Mouse (Mus musculus) macrophage (primary cell): ENCODE data around the gene Ttc12. TPM values are rescaled to one million over a fixed set of nuclear protein-coding genes. Genes with fewer than 3 reads are reported as not detected.

Source experiments
- H3K27ac ChIP-seq: fragments of 350-480 bp; formaldehyde crosslinking; 2 replicates; pipeline ENCODE4 v1.9.0; 2021
- H3K36me3 ChIP-seq: fragments of 350-480 bp; formaldehyde crosslinking; 2 replicates; pipeline ENCODE4 v1.9.0; 2021; ENCODE audit errors: inconsistent target
- H3K4me3 ChIP-seq: fragments of 350-480 bp; formaldehyde crosslinking; 2 replicates; pipeline ENCODE4 v1.9.0; 2021; ENCODE audit errors: inconsistent target
- H3K79me2 ChIP-seq: fragments of 350-480 bp; formaldehyde crosslinking; 2 replicates; pipeline ENCODE4 v1.9.0; 2021; ENCODE audit errors: inconsistent target
- WGBS: methylation state at CpG from one replicate; pipeline ENCODE4 v1.1.7; 2026; ENCODE audit warnings: inconsistent platforms; ENCODE audit not compliant: missing documents; 5-methylcytosine and 5-hydroxymethylcytosine counted together
- polyA plus RNA-seq: library from polyadenylated mRNA; stranded (reverse); fragments of 250-400 nt; gene quantifications from 3 replicates; pipeline ENCODE4 v1.2.4, GENCODE M21; 2018; ENCODE audit warnings: inconsistent platforms

Ttc12 gene
- polyA plus RNA-seq, 1 experiment from 2014 or later, result 7.5 TPM

DNA sequence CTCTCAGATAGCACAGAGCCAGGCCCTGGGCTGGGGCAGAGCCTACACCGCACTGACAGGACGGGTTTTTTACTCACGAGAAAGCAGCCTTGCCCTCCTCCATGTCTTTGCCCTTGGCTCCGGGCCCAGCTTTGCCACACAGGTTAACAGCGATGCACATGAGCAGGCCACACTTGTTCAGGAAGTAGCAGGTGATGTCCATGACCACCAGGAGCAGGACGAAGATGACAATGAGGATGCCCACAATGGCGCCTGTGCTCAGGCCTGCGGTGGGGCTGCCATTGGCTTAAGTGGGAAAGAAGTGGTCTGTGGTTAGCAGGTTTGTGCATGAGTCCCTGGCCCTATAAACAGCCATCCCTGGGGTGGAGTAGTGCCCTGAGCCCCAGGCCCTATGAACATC lies 23.6 kb upstream of the Ttc12 start:
- 96% methylated on average over 8 of the region's 8 CpGs for WGBS
- Histone ChIP-seq H3K36me3 (no peaks in the 10 kb centered on the region), H3K27ac (no peak overlapping the region), H3K4me3 (no peak overlapping the region), H3K79me2 (no peaks in the 10 kb centered on the region)

DNA sequence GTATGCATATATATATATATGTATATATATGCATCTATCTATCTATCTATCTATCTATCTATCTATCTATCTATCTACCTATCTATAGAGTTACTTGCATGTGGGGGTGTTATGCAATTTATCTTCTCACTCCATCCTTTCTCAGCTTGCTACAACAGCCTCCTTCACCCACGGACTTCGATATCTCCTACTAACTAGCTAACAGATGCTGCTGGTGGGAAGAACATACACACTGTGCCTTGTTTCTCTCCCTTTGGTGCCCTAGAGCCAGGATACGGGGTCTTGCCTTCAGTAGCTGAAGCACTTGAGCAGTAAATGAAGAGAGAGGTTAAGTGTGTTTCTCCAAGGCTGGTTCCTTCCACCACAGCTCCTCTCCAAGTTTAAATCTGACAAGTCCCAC lies 23.1 kb upstream of the Ttc12 start:
- Histone ChIP-seq H3K27ac (no peak overlapping the region), H3K36me3 (no peaks in the 10 kb centered on the region), H3K79me2 (no peaks in the 10 kb centered on the region), H3K4me3 (no peak overlapping the region)
- WGBS, result 91% methylated on average over 3 of the region's 3 CpGs

DNA sequence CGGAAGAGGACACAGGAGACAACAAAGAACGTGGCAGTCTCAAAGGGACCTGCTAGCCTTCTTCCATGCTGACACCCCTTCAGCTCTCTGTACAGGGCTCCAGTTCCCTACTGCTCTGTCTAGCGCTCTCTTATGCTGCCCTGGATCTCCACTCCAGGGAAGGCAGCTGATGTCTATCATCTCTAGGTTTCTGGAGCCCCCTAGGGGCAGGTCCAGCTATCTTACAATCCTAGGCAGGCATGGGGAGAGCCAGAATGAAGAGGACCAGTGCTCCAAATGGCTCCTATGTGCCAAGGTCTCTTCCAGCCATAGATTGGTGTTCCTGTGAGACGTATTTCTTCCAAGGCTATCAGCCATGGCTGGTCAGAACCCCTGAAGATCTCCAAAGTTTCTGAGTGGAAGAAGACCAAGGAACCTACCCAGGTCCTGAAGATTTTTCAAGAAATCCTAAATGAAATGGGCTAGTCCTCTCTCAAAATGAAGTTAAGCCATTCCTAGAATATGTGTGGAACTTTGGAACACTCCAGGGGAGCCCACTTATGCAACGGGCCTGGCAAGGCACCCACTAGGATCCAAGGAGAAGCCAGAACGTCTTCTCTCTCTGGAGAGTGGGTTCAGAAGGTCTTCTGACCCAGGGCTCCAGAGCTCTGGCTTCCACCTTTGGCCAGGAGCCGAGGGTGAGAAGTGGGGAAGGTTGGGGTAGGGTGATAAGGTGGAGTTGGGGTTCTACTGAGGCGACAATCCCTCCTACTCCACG lies 22.0 kb upstream of the Ttc12 start:
- no peak overlapping the region for H3K27ac ChIP-seq
- no peaks in the 10 kb centered on the region for H3K79me2 ChIP-seq
- no peaks in the 10 kb centered on the region for H3K36me3 ChIP-seq
- 72% methylated on average over 8 of the region's 9 CpGs for WGBS
- no peak overlapping the region for H3K4me3 ChIP-seq

DNA sequence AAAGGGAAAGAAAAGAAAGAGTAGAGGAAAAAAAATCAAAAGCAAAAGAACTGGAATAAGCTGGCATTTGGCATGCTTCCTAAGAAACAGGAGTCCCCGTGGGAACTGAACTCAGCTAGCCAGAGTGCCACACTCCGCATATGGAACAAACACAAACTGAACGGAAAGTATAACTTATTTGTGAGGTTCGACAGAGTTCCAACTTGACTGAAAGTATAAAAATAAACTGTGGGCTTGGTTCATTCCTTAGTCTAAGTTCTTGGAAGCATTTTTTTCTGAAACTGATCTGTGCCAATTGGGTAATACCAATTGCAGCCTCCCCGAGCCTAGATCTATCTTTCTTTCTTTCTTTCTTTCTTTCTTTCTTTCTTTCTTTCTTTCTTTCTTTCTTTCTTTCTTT lies 18.6 kb upstream of the Ttc12 start:
- 82% methylated on average over 5 of the region's 5 CpGs for WGBS
- Histone ChIP-seq H3K4me3 (no peak overlapping the region), H3K79me2 (no peaks in the 10 kb centered on the region), H3K27ac (no peak overlapping the region), H3K36me3 (no peaks in the 10 kb centered on the region)

DNA sequence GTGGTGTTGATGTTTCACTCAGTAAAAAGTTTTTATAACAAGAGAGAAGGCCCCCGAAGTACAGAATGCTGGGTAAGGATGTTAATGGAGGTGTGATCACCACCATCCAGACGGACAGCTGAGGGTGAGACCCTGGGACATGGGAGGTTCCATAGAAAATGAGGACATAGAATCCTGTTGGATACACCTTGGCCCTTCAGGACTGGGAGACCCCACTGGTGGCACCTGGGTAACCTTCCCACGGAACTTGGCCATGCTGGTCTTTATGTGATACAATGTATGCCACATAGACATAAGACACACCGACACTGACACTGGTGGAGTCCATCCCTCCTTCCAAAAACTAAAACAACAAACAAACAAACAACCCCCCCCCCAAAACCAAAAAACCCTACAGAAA lies 16.2 kb upstream of the Ttc12 start:
- no peak overlapping the region for H3K4me3 ChIP-seq
- no peaks in the 10 kb centered on the region for H3K79me2 ChIP-seq
- no peak overlapping the region for H3K27ac ChIP-seq
- WGBS, result 91% methylated on average over 4 of the region's 4 CpGs
- H3K36me3 ChIP-seq, result no peaks in the 10 kb centered on the region

DNA sequence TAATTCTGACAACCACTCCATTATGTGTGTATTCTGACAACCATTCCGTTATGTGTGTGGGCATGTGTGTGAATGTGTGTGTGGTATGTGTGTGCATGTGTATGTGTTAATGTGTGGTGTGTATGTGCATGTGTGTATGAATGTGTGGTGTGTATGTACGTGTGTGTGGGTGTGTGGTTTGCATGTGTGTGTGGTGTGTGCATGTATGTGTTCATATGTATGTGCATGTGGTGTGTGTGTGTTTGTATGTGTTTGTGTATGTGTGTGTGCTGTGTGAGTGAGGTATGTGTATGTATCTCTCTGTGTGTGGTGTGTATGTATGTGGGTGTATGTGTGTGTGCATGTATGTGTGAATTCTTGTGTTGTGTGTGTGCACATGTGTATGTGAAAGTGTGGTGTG lies 13.9 kb upstream of the Ttc12 start:
- H3K36me3 ChIP-seq, result no peaks in the 10 kb centered on the region
- no peaks in the 10 kb centered on the region for H3K79me2 ChIP-seq
- no peak overlapping the region for H3K27ac ChIP-seq
- H3K4me3 ChIP-seq, result no peak overlapping the region
- 95% methylated on average over 2 of the region's 2 CpGs for WGBS

DNA sequence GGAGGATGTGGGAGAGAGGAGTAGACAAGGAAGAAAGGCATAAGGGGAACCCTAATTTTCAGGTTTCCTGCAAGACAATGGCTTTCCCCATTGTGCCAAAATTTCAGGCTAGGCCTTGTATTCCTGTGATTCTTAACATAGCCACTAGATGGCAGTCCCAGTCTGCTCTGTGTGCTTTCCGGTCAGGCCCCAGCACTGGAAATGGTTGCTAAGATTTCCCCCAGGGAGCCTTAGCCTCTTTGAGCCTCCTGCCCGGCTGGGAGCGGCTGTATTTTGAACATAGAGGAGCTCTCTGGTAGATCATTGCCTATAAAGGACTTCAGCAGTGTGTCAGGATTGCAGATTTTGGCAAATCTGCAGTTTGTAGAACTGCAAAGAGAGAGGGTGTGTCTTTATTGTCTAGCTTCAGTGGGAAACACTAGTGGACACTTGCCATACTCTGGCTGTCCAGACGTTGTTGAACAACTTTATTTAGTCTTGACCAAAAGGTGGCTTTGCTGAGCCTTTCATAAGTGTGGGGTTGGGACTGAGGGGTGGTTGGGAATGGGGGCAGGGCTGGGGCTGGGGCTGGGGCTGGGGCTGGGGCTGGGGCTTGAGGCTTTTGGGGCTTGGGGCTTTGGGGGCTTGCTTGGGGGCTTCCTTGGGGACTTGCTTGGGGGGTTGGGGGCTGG lies 8.1 kb upstream of the Ttc12 start:
- WGBS, result 11% methylated on average over 4 of the region's 4 CpGs
- no peaks in the 10 kb centered on the region for H3K36me3 ChIP-seq
- no peak overlapping the region for H3K4me3 ChIP-seq
- no peak overlapping the region for H3K27ac ChIP-seq
- H3K79me2 ChIP-seq, result no peaks in the 10 kb centered on the region

DNA sequence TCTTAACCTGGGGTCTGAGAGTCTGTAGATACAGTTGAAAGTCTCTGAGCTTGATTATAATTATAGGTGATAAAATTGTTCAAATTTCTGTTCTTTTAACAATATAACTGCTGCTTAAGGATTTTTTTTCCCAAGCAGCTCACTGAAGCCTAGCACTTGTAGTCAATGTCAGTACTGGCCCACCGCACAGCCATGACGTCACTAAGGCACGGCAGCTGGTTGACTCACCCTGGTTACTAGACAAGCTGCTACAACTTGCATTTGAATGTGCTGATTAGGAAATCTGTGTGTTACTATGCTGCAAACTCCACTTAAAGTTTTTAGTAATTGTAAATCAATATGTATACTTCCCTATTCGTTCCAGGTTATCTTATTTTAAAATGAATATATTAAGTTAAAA lies 4.6 kb upstream of the Ttc12 start:
- H3K27ac ChIP-seq, result no peak overlapping the region
- no peaks in the 10 kb centered on the region for H3K79me2 ChIP-seq
- WGBS, result 87% methylated on average over 4 of the region's 4 CpGs
- no peak overlapping the region for H3K4me3 ChIP-seq
- H3K36me3 ChIP-seq, result no peaks in the 10 kb centered on the region

DNA sequence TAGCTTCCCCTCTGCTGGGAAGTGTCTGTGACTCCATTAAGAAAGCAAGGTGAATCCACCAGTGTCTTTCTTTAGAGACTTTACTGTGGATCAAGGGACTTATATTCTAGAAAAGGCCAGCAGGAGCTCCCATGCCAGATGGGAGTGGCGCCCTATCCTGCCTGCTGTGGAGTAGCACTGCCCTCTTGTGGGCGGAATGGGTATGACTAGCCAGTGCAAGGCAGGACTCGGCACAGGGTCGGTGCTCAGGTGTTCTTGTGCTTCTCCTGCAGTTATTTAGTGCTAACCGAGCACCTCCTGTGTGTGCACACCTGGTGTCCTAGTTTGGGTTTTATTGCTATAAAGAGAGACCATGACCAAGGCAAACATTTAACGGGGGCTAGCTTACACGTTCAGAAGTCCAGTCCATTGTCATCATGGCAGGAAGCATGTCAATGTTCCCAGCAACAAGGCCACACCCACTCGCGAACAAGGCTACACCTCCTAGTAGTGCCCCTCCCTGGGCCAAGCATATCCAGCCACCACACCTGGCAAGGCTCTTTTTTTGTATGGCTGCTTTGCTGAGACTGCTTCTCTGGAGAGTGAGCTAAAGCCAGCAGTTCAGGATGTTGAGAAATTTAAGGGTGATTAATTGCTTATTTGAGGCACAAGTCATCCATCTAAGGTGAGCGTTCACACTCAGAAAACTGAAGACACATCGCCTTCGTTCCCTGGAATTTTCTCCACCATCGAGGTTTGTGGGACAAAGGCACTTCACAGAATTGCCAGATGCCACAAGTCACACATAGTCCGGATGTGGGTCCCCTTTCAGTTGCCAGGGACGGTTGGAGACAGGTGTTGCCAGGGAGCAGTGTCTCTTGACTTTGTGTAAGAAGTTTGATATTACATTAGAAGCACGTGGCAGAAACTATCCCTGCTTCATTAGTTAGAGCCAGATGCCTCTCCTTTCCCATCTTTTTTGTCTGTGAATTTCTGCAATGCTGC lies 3.2 kb upstream of the Ttc12 start:
- H3K36me3 ChIP-seq, result no peaks in the 10 kb centered on the region
- H3K79me2 ChIP-seq, result no peaks in the 10 kb centered on the region
- 34% methylated on average over 16 of the region's 16 CpGs for WGBS
- H3K27ac ChIP-seq, result no peak overlapping the region
- H3K4me3 ChIP-seq, result no peak overlapping the region

DNA sequence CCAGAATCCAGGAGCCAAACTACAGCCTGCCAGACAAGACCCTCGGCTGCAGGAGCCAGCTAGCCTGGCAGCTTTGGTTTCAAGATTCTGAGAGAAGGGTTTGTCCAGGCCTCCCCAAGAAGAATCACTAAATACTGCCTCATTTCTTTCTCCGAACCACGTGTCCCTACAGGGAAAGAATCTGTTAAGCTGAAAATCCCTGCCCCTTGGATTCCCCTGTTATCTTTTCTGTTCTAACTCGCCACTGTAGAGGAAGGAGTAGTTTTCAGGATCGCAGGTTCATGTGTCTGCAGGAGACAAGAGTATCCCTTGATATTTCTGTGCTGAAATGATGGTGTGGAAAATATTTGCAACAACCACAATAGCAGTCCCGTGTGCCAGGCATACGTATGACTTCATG lies 2.2 kb upstream of the Ttc12 start:
- H3K79me2 ChIP-seq, result no peaks in the 10 kb centered on the region
- H3K27ac ChIP-seq, result no peak overlapping the region
- 73% methylated on average over 7 of the region's 7 CpGs for WGBS
- H3K36me3 ChIP-seq, result no peaks in the 10 kb centered on the region
- no peak overlapping the region for H3K4me3 ChIP-seq

DNA sequence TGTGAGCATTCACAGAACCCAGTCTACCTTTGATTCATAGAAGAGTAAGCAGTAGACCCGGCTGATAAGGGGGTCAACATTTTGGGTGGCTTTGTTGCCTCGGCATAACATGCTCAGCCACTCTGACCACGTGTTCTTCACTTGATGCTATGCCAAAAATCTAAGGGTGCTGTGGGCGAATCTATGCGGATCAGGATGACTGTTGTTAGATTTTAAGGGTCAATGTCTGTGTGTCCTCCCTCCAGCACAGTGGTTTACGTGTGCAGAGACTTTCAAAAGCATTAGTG lies 1.6 kb upstream of the Ttc12 start:
- H3K36me3 ChIP-seq, result no peaks in the 10 kb centered on the region
- WGBS, result 86% methylated on average over 6 of the region's 6 CpGs

DNA sequence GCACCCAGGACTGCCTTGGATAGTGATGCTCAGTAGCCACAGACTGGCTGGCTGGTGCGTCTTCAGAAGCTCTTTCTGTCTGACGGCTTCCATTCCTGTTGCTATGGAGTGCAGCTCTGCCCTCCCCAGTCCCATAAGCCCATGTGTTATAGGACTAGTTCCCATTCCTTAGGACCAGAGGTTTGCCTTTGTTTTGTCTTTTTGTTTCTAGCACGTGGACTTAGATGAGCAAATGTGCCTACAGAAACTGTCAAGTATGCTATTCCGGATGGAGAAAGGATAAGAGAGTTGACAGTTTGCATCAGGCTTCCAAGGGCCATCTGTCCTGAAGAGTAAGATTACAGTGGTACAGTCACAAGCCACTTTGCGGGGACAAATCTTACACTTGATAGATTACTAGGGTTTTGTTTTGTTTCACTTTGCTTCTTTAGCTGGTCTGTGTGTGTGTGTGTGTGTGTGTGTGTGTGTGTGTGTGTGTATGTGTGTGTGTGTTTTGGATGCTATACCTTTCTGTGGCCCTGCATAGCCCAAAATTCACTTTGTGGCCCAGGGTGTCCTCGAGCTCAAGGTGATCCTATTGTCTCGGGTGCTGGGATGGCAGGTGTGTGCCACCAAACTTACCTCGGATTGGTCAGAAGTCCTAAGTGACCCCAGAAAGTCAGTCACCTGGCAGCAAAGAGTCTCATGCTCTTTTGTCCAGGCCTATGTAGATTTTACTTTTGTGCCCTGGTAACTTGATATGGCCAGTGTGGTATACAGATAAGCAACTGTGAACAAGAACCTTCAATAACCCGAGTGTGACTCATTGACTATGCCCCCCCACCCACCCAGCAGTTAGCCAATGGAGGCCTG lies 1.0 kb upstream of the Ttc12 start:
- Histone ChIP-seq H3K4me3 (no peak overlapping the region), H3K36me3 (no peaks in the 10 kb centered on the region), H3K27ac (no peak overlapping the region), H3K79me2 (no peaks in the 10 kb centered on the region)
- WGBS, result 85% methylated on average over 9 of the region's 9 CpGs

More for the DNA sequence above, 1.6 kb upstream of the Ttc12 start:
- Histone ChIP-seq H3K79me2 (no peaks in the 10 kb centered on the region), H3K4me3 (no peak overlapping the region), H3K27ac (no peak overlapping the region)

DNA sequence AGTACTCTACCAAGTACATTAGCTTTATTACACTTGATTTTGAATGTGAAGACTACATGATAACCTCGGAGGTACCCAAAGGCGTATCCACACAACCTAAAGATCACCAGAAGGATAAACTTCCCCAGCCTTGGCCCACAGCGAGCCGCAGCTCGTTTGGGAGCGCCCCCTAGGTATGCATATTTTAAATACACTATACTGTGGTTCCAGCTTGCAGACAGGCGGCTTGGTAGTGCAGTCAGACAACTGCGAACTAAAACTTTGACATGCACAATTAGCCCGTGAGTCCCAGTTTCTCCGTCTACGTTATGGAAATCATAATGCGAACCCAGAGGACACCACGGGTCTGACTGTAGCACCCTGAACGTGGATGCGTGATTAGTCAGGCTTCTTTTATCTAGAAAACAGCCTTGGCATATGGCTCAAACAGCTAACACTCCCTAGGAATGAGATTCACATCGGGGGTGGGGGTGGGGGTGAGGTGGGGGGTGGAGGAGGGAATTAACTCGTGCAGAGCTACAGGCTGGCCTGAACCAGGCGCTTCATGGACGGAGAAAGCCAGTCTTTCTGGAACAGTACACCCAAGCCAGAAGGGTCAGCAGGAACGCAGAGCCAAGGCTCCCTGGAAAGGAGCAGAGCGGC lies 654 bp downstream of the Ttc12 start:
- Histone ChIP-seq H3K27ac (peak overlapping the region; percentile 38), H3K79me2 (no peaks in the 10 kb centered on the region), H3K36me3 (no peaks in the 10 kb centered on the region), H3K4me3 (peak overlapping the region; percentile 83)
- WGBS, result 5% methylated on average over 20 of the region's 21 CpGs

DNA sequence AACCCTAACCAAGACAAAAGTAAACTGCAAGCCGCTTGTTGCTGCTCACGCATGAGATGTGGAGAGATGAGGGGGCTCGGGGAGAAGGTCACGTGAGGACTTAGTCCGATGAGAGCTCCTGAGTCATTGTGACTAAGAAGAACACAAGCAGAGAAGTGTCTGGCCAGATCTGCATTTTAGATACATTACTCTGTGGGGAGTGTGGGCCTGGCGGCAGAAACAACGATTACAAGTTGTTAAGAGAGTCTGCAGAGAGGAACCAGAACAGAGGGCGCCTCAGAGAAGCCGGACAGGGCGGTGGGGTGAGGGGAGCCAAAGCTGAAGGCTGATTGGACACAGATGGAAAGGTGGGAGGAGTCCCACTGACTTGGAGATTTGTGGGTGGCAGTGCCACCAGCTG lies 2.7 kb downstream of the Ttc12 start:
- 18% methylated on average over 10 of the region's 10 CpGs for WGBS
- peak overlapping the region; percentile 22 for H3K27ac ChIP-seq
- H3K36me3 ChIP-seq, result no peaks in the 10 kb centered on the region
- no peak overlapping the region for H3K4me3 ChIP-seq
- H3K79me2 ChIP-seq, result no peaks in the 10 kb centered on the region
